Mouse (Mus musculus) myocyte (in vitro differentiated cells): ENCODE results near the gene Oog1. TPM values are rescaled to one million over a fixed set of nuclear protein-coding genes. Genes with fewer than 3 reads are reported as not detected.
"Not testable (repeated sequence)": the region's sequence is repeated elsewhere in the genome, so short reads cannot be mapped to it uniquely, and the experiment has no call there.

Experiments used
- H3K27me3 ChIP-seq: one replicate; pipeline ENCODE4 v1.6.1; 2011; ENCODE audit not compliant: control insufficient read depth, insufficient read depth, insufficient read length
- H3K36me3 ChIP-seq: one replicate; pipeline ENCODE4 v1.6.1; 2011; ENCODE audit not compliant: control insufficient read depth, insufficient read depth
- H3K4me2 ChIP-seq: one replicate; pipeline ENCODE4 v1.6.1; 2011; ENCODE audit warnings: low read depth, control low read depth
- H3K4me3 ChIP-seq: one replicate; pipeline ENCODE4 v1.5.1; 2011; ENCODE audit warnings: mild to moderate bottlenecking, control low read depth, moderate library complexity
- H3K79me2 ChIP-seq: one replicate; pipeline ENCODE4 v1.6.1; 2011; ENCODE audit not compliant: control insufficient read depth, insufficient read depth
- H3ac ChIP-seq: one replicate; pipeline ENCODE4 v1.6.1; 2011; ENCODE audit not compliant: control insufficient read depth, insufficient read length
- polyA plus RNA-seq: library from polyadenylated mRNA; unstranded; fragments of >200 nt; fragmentation: generic; extraction: Trizol; gene quantifications from one replicate; pipeline ENCODE4 v1.2.1, GENCODE M21; 2012; ENCODE audit warnings: missing spikeins

Gene Oog1
- 0.19 TPM for polyA plus RNA-seq

DNA sequence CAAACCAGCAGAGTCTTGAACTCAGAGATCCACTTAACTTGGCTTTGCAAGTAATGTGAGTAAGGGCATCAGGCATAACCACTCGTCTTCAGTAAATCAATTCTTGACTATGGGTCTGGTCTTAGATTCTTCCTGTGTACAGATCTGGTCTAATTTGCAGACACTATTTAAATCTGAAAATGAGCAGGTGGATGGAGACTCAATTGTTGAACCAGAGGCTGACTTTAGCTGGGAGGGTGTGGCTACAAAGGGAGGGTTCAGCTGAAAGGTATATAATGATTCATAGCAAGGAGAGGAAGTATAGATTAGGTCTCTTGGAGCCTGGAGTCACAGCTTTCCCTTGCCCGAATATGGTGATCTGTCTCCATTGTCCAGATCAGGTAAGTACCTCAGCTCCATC lies at the start of gene Oog1:
Oog1 (plus strand) TSS at position 301 of the 400 bp plus-strand sequence.
- not testable (repeated sequence) for H3ac ChIP-seq, H3K79me2 ChIP-seq, H3K4me3 ChIP-seq, H3K27me3 ChIP-seq, H3K4me2 ChIP-seq, H3K36me3 ChIP-seq

DNA sequence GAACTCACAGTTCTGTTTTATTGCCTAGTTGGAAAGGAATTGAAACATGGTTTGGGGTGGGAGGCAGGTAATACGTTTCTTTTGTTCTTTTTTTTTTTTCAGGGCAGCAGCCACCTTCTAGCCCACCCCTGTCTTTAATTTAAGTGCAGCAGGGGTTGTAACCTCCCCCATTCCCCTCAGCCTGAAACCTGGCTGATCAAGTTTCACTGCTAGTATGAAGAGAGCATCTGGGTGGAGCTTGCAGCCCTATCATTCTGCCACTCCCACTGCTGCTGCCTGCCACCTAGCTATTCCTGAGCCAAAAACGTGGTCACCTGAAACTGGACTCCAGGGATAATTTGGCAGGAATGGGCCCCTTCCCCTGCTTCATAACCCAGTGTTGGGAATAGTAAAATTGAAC lies 1.1 kb upstream of the Oog1 start:
- not testable (repeated sequence) for H3K4me3 ChIP-seq, H3K36me3 ChIP-seq, H3K27me3 ChIP-seq, H3K4me2 ChIP-seq, H3K79me2 ChIP-seq, H3ac ChIP-seq

DNA sequence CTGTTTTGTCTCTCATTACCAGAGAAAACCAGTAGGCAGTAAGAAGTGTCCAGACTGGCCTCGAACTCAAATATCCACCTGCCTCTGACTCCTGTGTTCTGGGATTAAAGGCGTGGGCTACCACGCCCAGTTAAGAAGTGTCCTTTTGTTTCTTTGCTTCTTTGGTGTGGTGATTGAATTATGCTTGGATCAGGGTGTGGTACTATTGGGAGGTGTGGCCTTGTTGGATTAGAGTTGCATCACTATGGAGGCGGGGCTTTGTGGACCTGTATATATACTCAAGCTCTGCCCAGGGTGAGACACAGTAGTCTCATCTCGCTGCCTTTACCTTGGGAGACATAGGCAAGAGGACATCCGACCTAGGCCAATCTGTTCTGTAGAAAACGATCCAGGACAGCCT lies 16.1 kb downstream of the Oog1 start, which contains the start of gene Gm4027:
Gm4027 (plus strand) TSS at position 301 of the 400 bp plus-strand sequence.
- not testable (repeated sequence) for H3K27me3 ChIP-seq, H3K36me3 ChIP-seq, H3K4me2 ChIP-seq, H3K79me2 ChIP-seq, H3ac ChIP-seq, H3K4me3 ChIP-seq

DNA sequence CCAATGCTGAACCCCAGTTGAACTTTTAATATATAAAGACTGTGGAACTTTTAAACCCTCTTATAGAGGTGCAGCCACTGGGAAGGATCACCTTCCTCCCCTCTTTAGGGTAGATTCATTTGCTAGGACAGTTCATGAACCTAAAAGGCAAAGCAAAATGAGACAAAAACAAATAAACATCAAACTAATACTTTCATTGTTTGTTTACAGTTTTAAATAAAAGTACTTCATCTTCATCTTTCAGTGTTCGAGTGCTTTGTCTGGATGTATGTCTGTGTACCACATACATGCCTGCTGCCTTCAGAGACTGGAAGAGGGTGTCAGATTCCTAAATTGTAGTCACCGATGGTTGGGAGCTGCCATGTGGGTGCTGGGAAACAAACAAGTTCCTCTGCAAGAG lies 42.0 kb downstream of the Oog1 start, which contains the start of gene Gm16381:
Gm16381 (minus strand) TSS at position 101 of the 400 bp plus-strand sequence.
- H3ac ChIP-seq, H3K4me2 ChIP-seq, H3K27me3 ChIP-seq, H3K36me3 ChIP-seq, H3K79me2 ChIP-seq, H3K4me3 ChIP-seq: not testable (repeated sequence)

DNA sequence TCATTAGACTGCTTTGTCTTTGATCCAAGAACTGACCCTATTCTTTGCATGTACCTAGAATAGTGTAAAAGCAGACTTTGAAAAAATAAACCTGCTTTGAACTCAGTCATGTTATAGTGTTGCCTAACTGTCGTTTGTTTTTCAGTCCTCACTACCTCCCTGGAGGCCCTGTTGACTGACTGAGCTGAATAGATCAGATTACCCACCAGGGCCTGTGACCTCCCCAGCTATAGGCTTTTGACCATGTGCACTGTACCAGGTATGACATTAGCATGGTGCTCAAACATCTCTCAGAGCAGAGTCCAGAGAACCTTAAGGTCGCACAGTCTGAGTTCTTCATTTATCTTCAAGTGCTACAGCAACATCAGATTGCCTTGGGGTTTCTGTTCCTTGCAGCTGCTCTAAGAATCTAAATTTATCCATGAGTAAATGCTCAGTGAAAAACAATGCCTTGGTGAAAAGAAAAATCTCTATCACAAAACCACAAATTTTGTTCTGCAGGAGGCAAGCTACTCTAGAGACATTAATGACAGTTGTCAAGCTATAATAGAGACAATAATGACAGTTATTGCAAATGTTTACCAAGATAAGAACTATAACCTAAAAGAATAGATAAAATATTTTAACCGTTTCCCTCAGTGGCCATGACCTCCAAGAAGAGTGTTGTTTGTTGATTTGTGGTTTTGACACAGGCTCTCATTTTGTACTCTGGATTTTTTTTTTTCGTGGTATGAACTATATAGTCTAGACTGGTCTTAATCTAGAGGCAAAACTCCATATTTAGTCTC lies 50.6 kb downstream of the Oog1 start:
- H3K4me2 ChIP-seq, H3K4me3 ChIP-seq: not testable (repeated sequence)

More for the DNA sequence above, 50.6 kb downstream of the Oog1 start:
- not testable (repeated sequence) for H3K36me3 ChIP-seq, H3ac ChIP-seq, H3K79me2 ChIP-seq, H3K27me3 ChIP-seq

Other genes with a start within 250 kb of the Oog1 start
- 43.4 TPM for gene Sptlc2, start 214.3 kb upstream of the Oog1 start, polyA plus RNA-seq
- 101 TPM for gene Slirp, start 158.8 kb upstream of the Oog1 start, polyA plus RNA-seq
- 9.3 TPM for gene Alkbh1, start 158.7 kb upstream of the Oog1 start, polyA plus RNA-seq
- 48.2 TPM for gene Snw1, start 130.4 kb upstream of the Oog1 start, polyA plus RNA-seq
- not detected for gene Gm5788, start 108.0 kb upstream of the Oog1 start, polyA plus RNA-seq
- gene Gm8300, start 88.4 kb upstream of the Oog1 start, polyA plus RNA-seq, result 0.16 TPM
- gene Gm4027, start 16.2 kb downstream of the Oog1 start, polyA plus RNA-seq, result 0.98 TPM
- 0.88 TPM for gene Gm16381, start 41.9 kb downstream of the Oog1 start, polyA plus RNA-seq
- gene Gm21319, start 173.1 kb downstream of the Oog1 start, polyA plus RNA-seq, result not detected
- gene Gm21936, start 192.8 kb downstream of the Oog1 start, polyA plus RNA-seq, result 0.16 TPM
- gene BB287469, start 213.9 kb downstream of the Oog1 start, polyA plus RNA-seq, result not detected
- gene Gm2001, start 239.7 kb downstream of the Oog1 start, polyA plus RNA-seq, result 0.88 TPM